Mouse (Mus musculus) brain, embryonic 14.5 days (tissue): ENCODE results near the gene Sema4b.

Experiments
- CTCF ChIP-seq: fragments of 200-500 bp; IDR thresholded peaks from 2 replicates; pipeline ENCODE4 v1.5.1; 2012; ENCODE audit warnings: inconsistent platforms, mild to moderate bottlenecking, moderate library complexity, borderline replicate concordance; ENCODE audit not compliant: insufficient read depth, insufficient read length; ENCODE audit errors: extremely low read depth
- POLR2A ChIP-seq: fragments of 200-500 bp; IDR thresholded peaks from 2 replicates; pipeline ENCODE4 v1.6.1; 2012; ENCODE audit warnings: mild to moderate bottlenecking, inconsistent platforms, borderline replicate concordance; ENCODE audit not compliant: poor library complexity, insufficient read depth, insufficient read length, severe bottlenecking; ENCODE audit errors: extremely low read depth

- no peak for TF ChIP-seq CTCF
- no peak for TF ChIP-seq POLR2A
Measured at GRCm38 (mm10) chr7:80184968-80185367, 1.7 kb upstream of the Sema4b start.
